Mouse (Mus musculus) stomach, embryonic 14.5 days (tissue): ENCODE data around the gene 4930524B15Rik. TPM values are rescaled to one million over a fixed set of nuclear protein-coding genes. Genes with fewer than 3 reads are reported as not detected.

Source experiments
- ATAC-seq: fragments of 200-750 bp; cut with Nextera tagmentation; 2 replicates; pipeline ENCODE4 v1.8.0; 2017; ENCODE audit warnings: low read depth, moderate TSS enrichment; ENCODE audit not compliant: insufficient number of reproducible peaks, insufficient read depth, low FRiP score
- H3K27ac ChIP-seq: fragments of 300-500 bp; sonication (generic); 2 replicates; pipeline ENCODE4 v1.5.1; 2014; ENCODE audit warnings: mild to moderate bottlenecking, low read length, moderate library complexity, mixed read lengths
- H3K27me3 ChIP-seq: fragments of 300-500 bp; sonication (generic); 2 replicates; pipeline ENCODE4 v1.6.1; 2014; ENCODE audit warnings: low read length, control low read depth, mixed read lengths; ENCODE audit not compliant: control insufficient read depth, insufficient read depth
- H3K36me3 ChIP-seq: fragments of 300-500 bp; sonication (generic); 2 replicates; pipeline ENCODE4 v1.6.1; 2014; ENCODE audit warnings: mild to moderate bottlenecking, control low read depth, low read length, moderate library complexity, mixed read lengths; ENCODE audit not compliant: control insufficient read depth, insufficient read depth
- H3K4me1 ChIP-seq: fragments of 300-500 bp; sonication (generic); 2 replicates; pipeline ENCODE4 v1.6.1; 2014; ENCODE audit warnings: low read length, control low read depth, mixed read lengths; ENCODE audit not compliant: control insufficient read depth, insufficient read depth
- H3K4me2 ChIP-seq: fragments of 300-500 bp; sonication (generic); replicated peaks from 2 replicates; pipeline ENCODE4 v1.6.1; 2014; ENCODE audit warnings: low read depth, low read length, control low read depth
- H3K4me3 ChIP-seq: fragments of 300-500 bp; sonication (generic); 2 replicates; pipeline ENCODE4 v1.5.1; 2014; ENCODE audit warnings: low read depth, low read length, control low read depth
- H3K9ac ChIP-seq: fragments of 300-500 bp; sonication (generic); replicated peaks from 2 replicates; pipeline ENCODE4 v1.6.1; 2014; ENCODE audit warnings: low read depth, mild to moderate bottlenecking, control low read depth, low read length, moderate library complexity, mixed read lengths
- H3K9me3 ChIP-seq: fragments of 300-500 bp; sonication (generic); 2 replicates; pipeline ENCODE4 v1.6.1; 2016; ENCODE audit warnings: low read depth, low read length, control low read depth; ENCODE audit not compliant: control insufficient read depth
- WGBS: fragments of 180-500 bp; shearing (Covaris S2); extraction: QIAGEN DNeasy Blood & Tissue Kit; methylation state at CpG from one replicate; pipeline ENCODE4 v1.1.7; 2014; 5-methylcytosine and 5-hydroxymethylcytosine counted together
- polyA plus RNA-seq: library from polyadenylated mRNA; unstranded; fragments of >200 nt; fragmentation: Nextera tagmentation; extraction: Ambion mirVana; gene quantifications from 2 replicates; pipeline ENCODE4 v1.2.1, GENCODE M21; 2014

Gene 4930524B15Rik
- polyA plus RNA-seq = 0.12 and 0.17 TPM in 2 replicates

DNA sequence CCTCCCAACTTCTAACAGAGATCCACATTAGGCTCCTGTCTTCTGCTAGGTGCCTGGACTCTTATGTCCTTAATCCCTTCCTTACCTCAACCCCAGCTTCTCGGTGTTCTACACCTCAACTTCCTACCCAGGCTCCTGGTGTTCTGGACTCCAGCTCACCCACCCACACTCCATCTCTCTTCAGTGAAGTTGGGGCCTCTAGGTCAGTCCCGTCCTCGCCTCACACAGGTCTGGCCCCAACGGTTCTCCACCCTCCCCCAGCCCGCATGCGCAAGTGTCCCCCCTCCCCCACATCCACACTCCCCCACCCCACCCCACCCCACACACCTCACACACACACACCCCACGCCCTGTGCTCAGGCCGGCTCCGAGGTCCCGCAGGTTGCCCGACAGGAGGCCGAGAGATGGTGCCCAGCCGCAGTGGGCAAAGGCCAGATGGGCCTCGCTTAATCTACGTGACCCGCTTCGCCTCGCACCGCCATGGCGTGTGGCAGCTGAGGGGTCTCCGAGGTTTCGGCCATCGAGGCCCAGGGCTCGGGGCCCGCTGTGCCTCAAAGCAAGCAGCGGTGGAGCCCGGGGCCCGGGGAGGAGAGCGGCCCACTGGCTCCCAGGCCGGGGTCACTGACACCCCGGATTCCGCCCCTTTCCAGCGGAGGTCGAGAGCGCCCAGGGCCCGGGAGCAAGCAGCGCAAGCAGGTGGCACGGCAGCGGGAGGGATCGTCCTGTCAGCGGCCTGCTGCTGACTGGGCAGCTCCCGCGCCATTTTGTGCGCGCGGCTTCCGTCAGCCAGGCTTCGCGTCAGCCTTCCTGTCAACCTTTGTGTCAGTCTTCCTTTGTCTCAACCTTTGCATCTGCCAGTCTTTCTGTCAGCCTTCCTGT is at the start of gene 4930524B15Rik:
TSS of gene 4930524B15Rik (plus strand) at position 337 of the 879 bp plus-strand sequence.
- 0 out of 2 replicates have a peak, but pooled peaks have one; percentile 14 for ATAC-seq
- H3K27ac ChIP-seq = no peak within 1 kb of the TSS
- H3K36me3 ChIP-seq = no peaks in the 10 kb centered on the region
- no peaks in the 10 kb centered on the region for H3K4me1 ChIP-seq
- no peaks in the 10 kb centered on the region for H3K27me3 ChIP-seq
- 38% methylated on average over 45 of the region's 49 CpGs for WGBS
- peak within 1 kb of the TSS; percentile 43 for H3K4me2 ChIP-seq
- peak within 1 kb of the TSS; percentile 28; the same call in 1 of the 2 replicates for H3K4me3 ChIP-seq
- H3K9me3 ChIP-seq = no peaks in the 10 kb centered on the region
- H3K9ac ChIP-seq = no peak within 1 kb of the TSS; the same call in 1 of the 2 replicates

DNA sequence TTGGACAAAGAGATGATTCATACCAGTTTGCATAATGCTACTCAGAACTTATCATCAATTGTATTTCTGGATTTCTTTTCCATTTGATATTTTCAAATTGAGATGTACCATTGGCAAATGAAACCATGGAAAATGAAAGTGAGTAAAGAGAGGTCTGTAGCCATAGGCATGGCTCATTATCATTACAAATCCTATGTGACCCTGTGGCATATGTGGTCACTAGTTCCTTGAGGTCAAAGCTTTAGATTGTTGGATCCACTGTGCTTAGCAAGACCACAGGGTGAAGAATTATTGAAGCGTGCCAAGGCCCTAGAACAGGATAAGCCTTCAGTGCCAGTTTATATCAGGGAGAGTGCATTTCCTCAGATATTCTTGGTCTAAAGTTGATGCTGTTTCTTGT is 47.6 kb upstream of the 4930524B15Rik start:
- WGBS = 97% methylated on average over 1 of the region's 1 CpGs
- Histone ChIP-seq H3K4me2 (no peak overlapping the region), H3K36me3 (no peaks in the 10 kb centered on the region), H3K4me1 (no peaks in the 10 kb centered on the region), H3K9ac (no peak overlapping the region), H3K27ac (no peak overlapping the region), H3K9me3 (no peaks in the 10 kb centered on the region), H3K27me3 (no peaks in the 10 kb centered on the region), H3K4me3 (no peak overlapping the region)
- no peak for ATAC-seq

- ATAC-seq = no peak
- Histone ChIP-seq H3K4me3 (no peak overlapping the region), H3K4me2 (no peak overlapping the region), H3K27me3 (no peaks in the 10 kb centered on the region), H3K4me1 (no peaks in the 10 kb centered on the region), H3K27ac (no peak overlapping the region), H3K36me3 (peaks cover 8% of the 10 kb centered on the region; the same call in 1 of the 2 replicates), H3K9me3 (no peaks in the 10 kb centered on the region), H3K9ac (no peak overlapping the region)
- WGBS = 91% methylated on average over 10 of the region's 10 CpGs
Measured at GRCm38 (mm10) chr11:31930051-31930450, 35.3 kb upstream of the 4930524B15Rik start.

GRCm38 (mm10) chr11:31935652-31936051 is 29.7 kb upstream of the 4930524B15Rik start:
- no peak for ATAC-seq
- 21% methylated on average over 4 of the region's 4 CpGs for WGBS
- H3K4me3 ChIP-seq = no peak overlapping the region
- H3K9me3 ChIP-seq = no peaks in the 10 kb centered on the region
- H3K27ac ChIP-seq = no peak overlapping the region
- H3K27me3 ChIP-seq = no peaks in the 10 kb centered on the region
- no peak overlapping the region for H3K4me2 ChIP-seq
- H3K4me1 ChIP-seq = no peaks in the 10 kb centered on the region
- no peak overlapping the region for H3K9ac ChIP-seq
- peaks cover 8% of the 10 kb centered on the region; the same call in 1 of the 2 replicates for H3K36me3 ChIP-seq

- WGBS = 90% methylated on average over 10 of the region's 10 CpGs
- no peaks in the 10 kb centered on the region for H3K27me3 ChIP-seq
- no peak overlapping the region for H3K4me3 ChIP-seq
- no peak overlapping the region for H3K27ac ChIP-seq
- no peaks in the 10 kb centered on the region for H3K36me3 ChIP-seq
- no peaks in the 10 kb centered on the region for H3K4me1 ChIP-seq
- no peak overlapping the region for H3K4me2 ChIP-seq
- no peaks in the 10 kb centered on the region for H3K9me3 ChIP-seq
- no peak for ATAC-seq
- H3K9ac ChIP-seq = no peak overlapping the region
Measured at GRCm38 (mm10) chr11:31936910-31937525, 28.4 kb upstream of the 4930524B15Rik start.

DNA sequence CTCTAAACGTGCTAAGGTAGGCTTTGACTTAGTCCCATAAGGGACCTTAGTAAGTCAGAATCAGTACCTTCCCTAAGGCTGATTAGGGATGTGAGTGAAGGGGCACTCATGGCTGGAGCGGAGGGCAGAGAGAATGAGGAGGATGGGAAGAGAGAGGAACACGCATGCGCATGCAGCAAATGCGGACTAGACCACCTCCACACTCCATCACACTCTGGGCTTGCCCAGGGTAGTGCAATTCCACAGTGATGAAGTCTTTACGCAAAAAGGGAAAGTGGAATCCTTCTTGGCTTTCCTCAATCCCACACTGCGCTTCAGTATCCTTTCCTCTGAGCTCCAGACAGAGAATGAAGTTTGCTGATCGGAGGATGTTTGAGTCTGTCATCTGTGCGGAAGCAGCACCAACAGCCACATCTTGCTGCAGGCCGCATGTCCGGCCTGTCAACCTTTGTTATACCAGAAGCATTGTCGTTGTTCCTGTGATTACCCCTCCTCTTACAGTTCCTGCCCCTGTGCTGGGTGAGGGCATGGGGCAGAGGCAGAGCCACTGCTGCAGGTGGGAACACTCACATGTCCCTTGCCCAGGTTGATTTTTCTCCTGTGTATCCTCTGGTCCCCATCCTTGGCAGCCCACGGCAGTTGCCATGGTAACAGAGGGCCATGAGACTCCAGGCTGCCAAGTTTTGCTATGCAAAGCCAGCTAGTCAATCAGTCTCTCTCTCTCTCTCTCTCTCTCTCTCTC is 24.3 kb upstream of the 4930524B15Rik start:
- no peak overlapping the region for H3K9ac ChIP-seq
- no peaks in the 10 kb centered on the region for H3K36me3 ChIP-seq
- no peaks in the 10 kb centered on the region for H3K27me3 ChIP-seq
- no peak overlapping the region for H3K4me3 ChIP-seq
- no peak overlapping the region for H3K27ac ChIP-seq
- 75% methylated on average over 13 of the region's 13 CpGs for WGBS
- H3K4me2 ChIP-seq = no peak overlapping the region
- no peak for ATAC-seq
- H3K4me1 ChIP-seq = no peaks in the 10 kb centered on the region
- no peaks in the 10 kb centered on the region for H3K9me3 ChIP-seq

GRCm38 (mm10) chr11:31941640-31942638 is 23.5 kb upstream of the 4930524B15Rik start:
- Histone ChIP-seq H3K36me3 (no peaks in the 10 kb centered on the region), H3K4me1 (no peaks in the 10 kb centered on the region), H3K9ac (no peak overlapping the region), H3K4me2 (no peak overlapping the region), H3K4me3 (no peak overlapping the region), H3K27ac (no peak overlapping the region), H3K9me3 (no peaks in the 10 kb centered on the region), H3K27me3 (no peaks in the 10 kb centered on the region)
- no peak for ATAC-seq
- 80% methylated on average over 4 of the region's 4 CpGs for WGBS
